Mouse (Mus musculus): ENCODE results near the gene Plcd4.
"Not testable (repeated sequence)": the region's sequence is repeated elsewhere in the genome, so short reads cannot be mapped to it uniquely, and the experiment has no call there.

The Plcd4 gene

GRCm38 (mm10) chr1:74542451-74542961 is at the start of gene Plcd4:
Gene Plcd4, plus strand, starts transcription at chr1:74542888.
- DNase-seq, result no peak

GRCm38 (mm10) chr1:74501106-74501505 is 41.6 kb upstream of the Plcd4 start:
- no peak for DNase-seq

- DNase-seq, result no peak
Observed at GRCm38 (mm10) chr1:74505393-74505720, 37.3 kb upstream of the Plcd4 start.

- DNase-seq, result peak; percentile 100
Observed at GRCm38 (mm10) chr1:74505721-74506464, 36.8 kb upstream of the Plcd4 start, which contains the start of gene Cnot9. Gene Cnot9, plus strand, starts transcription at chr1:74506058.

- DNase-seq, result no peak
Observed at GRCm38 (mm10) chr1:74506471-74506881, 36.2 kb upstream of the Plcd4 start.

- DNase-seq, result no peak
Observed at GRCm38 (mm10) chr1:74507780-74508179, 34.9 kb upstream of the Plcd4 start.

GRCm38 (mm10) chr1:74511306-74511705 is 31.4 kb upstream of the Plcd4 start:
- DNase-seq, result no peak

GRCm38 (mm10) chr1:74512999-74513398 is 29.7 kb upstream of the Plcd4 start:
- not testable (repeated sequence) for DNase-seq

- no peak for DNase-seq
Observed at GRCm38 (mm10) chr1:74519875-74520274, 22.8 kb upstream of the Plcd4 start.

- peak; percentile 18 for DNase-seq
Observed at GRCm38 (mm10) chr1:74524746-74525145, 17.9 kb upstream of the Plcd4 start.

GRCm38 (mm10) chr1:74528589-74528988 is 14.1 kb upstream of the Plcd4 start:
- DNase-seq, result peak; percentile 86

GRCm38 (mm10) chr1:74538650-74539049 is 4.0 kb upstream of the Plcd4 start:
- DNase-seq, result no peak

- no peak for DNase-seq
Observed at GRCm38 (mm10) chr1:74544184-74544583, 1.5 kb downstream of the Plcd4 start, which contains the start of gene Usp37. Gene Usp37, minus strand, starts transcription at chr1:74544284.

- no peak for DNase-seq
Observed at GRCm38 (mm10) chr1:74559061-74559460, 16.4 kb downstream of the Plcd4 start.

- no peak for DNase-seq
Observed at GRCm38 (mm10) chr1:74565834-74566233, 23.1 kb downstream of the Plcd4 start.

- peak; percentile 91 for DNase-seq
Observed at GRCm38 (mm10) chr1:74569739-74570719, 27.3 kb downstream of the Plcd4 start.

- DNase-seq, result no peak
Observed at GRCm38 (mm10) chr1:74582621-74583020, 39.9 kb downstream of the Plcd4 start.

- DNase-seq, result peak; percentile 95
Observed at GRCm38 (mm10) chr1:74584616-74585398, 42.1 kb downstream of the Plcd4 start.

- peak; percentile 95 for DNase-seq
Observed at GRCm38 (mm10) chr1:74587233-74587772, 44.6 kb downstream of the Plcd4 start.

GRCm38 (mm10) chr1:74587773-74588445 is 45.2 kb downstream of the Plcd4 start, which contains the start of the genes Zfp142 and Bcs1l:
Gene Zfp142, minus strand, starts transcription at chr1:74588246.
Gene Bcs1l, plus strand, starts transcription at chr1:74588289.
- peak; percentile 100 for DNase-seq

GRCm38 (mm10) chr1:74594434-74594833 is 51.7 kb downstream of the Plcd4 start:
- DNase-seq, result no peak
